Mouse (Mus musculus) NIH3T3 (cell line): Measurements from ENCODE around the gene Sult1d1.
"Not testable (repeated sequence)": the region's sequence is repeated elsewhere in the genome, so short reads cannot be mapped to it uniquely, and the experiment has no call there.

ENCODE experiments used
- DNase-seq: peaks from one replicate; pipeline ENCODE4 v3.0.0-alpha.2; 2012; ENCODE audit warnings: low read depth

Gene Sult1d1

DNA sequence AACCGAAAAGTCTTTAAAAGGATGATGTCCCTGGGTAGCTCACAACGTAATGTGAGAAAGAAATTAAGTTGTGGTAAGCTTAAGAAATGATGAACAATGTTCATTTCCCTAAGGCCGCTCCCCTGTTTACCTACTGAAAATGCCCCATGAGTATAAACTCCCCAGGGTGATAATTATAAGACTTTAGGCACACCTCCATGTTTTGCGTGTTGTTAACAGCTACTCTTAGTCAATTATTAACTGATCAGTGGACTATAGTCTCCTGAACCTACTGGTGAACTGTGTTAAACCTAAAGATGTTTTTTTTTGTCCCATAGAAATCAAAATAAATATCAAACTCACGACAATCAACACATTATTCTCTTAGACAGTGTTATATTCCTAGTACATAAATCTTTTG is at the start of gene Sult1d1:
Gene Sult1d1 (minus strand): TSS at position 183 of the 400 bp plus-strand sequence.
- DNase-seq, result no peak

DNA sequence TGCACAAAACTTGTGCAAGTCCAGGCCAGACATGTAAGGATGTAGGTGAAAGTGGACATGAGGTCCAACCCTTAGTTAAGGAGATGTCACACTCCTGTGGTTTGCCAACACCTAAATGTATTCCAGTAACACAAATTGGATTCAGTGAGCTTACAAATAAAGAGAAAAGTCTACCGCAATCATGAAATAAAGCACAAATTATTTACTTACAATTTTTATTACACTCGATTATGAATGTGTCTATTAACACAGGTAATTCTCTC is 46.2 kb upstream of the Sult1d1 start:
- DNase-seq, result no peak

DNA sequence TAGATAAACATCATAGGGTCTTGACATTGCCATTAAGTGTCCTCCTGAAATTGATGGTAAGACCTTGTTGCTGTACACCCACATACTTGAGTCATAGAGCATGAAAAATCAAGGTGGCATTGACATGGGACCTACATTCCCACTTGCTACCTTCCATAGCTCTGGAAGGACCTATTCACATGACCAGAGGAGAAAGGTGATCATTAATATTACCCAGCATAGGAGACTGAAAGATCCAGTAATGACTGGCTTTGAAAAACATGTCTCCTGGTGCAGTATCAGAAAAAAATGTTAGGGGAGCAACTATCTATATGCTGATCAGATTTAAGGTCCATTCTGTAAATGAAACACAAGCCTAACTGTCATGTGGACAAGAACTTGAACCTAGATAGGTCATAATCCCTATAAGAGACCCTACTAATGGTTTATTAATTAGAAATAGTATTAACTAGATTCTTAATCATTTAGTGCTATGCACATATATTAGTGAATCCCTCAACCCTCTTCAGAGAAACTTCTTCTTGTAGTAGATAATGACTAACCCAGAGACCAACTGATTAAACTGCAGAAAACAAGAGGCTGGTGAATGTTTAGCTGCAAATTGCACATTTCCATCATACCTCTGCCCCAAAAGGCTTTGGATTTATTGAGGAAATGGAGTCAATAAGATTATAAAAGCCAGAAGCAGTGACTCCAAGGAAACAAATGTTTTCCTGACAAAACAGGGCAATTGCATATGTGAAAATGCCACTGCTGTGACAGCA is 45.7 kb upstream of the Sult1d1 start:
- no peak for DNase-seq

DNA sequence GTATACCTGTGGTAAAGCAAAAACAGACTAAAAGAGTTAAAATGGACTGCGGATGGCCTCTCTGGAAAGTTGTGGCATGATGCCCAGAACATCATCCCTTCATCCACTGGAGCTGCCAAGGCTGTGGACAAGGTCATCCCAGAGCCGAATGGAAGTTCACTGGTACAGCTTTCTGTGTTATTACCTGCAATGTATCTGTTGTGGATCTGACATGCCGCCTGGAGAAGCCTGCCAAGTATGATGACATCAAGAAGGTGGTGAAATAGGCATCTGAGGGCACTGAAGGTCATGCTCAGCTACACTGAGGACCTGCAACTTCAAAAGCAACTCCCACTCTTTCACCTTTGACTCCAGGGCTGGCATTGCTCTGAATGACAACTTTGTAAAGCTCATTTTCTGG is 32.2 kb upstream of the Sult1d1 start:
- no peak for DNase-seq

DNA sequence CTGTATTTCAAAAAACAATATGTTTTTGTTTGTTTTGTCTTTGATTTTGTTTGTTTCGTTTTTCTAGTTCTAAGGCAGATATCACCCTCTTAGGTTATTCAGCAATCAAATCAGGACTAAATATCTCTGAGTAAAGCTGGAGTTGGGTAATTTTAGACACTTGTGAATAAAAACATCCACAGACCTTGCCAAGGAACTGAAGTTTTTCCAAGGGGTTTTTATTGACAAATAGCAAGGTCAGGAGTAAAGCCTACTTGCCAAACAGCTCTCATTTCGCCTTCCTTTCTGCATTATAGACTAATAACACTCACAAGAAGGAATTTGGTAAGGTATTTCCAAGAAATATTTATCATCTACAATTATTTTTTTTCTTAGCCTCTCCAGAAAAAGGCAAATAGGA is 29.1 kb upstream of the Sult1d1 start:
- DNase-seq, result no peak

DNA sequence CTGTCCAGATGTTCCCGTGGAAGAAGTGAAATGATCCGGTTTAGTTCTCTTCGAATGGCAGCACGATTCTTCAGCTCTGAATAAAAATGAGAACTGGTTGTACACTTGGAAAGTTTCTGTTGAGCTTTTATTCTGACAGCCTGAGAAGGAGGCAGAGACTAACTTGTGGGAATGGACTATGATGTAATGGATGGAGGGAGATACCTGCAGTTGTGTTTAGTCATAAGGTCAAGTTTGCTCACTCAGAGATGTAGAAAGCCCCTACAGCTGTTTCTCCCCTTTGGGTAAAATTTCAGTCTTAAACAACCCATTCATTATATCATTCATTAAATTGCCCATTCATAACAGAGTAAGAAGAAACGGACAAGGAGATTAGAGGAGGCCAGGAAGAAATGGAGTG is 22.7 kb upstream of the Sult1d1 start, which contains the start of gene Sult1e1:
Gene Sult1e1 (minus strand): TSS at position 101 of the 400 bp plus-strand sequence.
- no peak for DNase-seq

DNA sequence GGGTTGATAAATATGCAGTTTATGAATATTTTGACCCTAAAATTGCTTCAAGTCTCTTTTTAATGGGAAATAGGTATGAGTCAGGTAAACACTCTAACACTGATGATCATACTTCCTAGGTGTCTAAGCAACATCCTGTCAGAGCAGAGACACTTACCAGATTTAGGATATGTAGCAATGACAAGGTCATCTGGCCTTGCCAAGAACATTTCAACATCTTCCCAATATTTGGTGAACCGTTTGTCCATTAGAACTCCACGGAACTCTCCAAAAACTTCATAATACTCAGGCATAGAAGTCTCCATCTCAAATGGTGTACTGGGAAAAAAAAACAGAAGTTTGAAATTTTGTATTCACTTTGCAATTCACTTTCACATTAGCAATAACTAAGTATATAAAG is 21.1 kb upstream of the Sult1d1 start:
- DNase-seq, result no peak

DNA sequence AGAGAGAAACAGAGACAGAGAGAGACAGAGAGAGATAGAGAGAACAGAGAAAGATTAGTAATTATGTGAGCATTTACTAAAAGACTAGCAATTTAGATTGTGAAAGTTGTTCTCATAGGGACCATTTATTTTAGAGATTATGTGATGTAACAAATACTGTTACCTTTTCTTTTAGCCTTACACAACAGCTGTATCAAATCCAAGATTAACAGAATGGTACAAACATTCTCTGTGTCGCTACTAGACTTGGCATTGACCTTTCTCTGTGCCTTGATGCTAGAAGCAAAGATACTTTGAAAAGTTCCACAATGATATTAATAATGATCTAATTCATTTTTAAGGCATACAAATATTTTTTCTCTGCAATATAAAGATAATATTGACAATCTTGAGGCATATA is 11.6 kb upstream of the Sult1d1 start:
- no peak for DNase-seq

DNA sequence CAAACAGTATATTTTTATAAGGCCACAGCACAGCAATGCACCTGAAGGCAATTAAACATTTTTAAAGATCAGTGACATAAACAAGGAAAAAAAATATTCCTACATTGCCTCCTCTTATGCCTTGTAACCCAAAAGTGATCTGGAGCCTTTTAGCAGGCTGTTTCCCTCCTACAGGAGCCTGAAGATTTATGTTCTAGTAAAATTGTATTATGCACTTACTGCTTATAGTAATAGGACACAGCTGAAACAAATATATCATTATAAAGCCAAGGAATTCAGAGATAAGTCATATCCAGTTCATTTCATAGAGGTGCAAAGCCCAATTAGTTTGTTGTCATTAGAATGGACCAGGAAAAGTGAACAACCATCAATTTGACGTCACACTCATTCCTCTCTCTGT is 5.3 kb upstream of the Sult1d1 start:
- no peak for DNase-seq

DNA sequence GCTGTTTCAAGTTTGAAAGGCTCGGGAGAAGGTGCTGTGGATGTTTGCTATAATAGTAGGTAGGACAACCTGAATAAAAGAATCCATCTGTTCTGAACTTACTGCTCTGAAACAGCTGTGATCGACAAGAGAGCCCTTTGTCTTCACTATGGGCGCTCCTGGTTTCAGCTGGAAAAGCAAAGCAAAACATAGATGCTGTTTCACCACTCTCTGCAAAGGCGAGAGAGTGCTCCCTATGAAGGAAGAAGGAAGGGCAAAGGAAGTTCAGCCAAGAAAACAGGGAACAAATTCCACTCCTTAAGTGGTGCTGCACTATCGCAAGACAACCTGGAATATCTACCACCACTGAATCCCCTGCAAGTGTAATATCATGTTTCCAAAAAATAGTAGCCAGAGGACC is 4.7 kb upstream of the Sult1d1 start:
- no peak for DNase-seq

DNA sequence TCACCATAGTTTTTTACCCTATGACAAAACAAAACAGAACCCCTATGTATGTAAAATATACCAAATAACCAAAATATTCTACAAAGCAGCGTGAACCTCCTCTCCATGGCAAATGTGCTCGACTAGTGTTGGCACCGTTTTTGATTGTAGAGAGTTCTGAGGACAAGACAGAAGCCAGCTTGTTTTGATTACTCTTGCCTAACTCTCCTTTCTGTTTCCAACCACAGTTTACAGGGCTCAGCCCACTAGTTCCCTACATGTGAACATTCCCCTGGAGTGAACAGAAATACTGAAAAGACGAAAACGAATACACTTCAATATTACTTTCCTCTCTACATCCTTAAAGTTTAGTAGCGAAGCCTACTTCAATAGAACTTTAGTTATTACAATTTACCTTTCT is 4.0 kb upstream of the Sult1d1 start:
- DNase-seq, result no peak

DNA sequence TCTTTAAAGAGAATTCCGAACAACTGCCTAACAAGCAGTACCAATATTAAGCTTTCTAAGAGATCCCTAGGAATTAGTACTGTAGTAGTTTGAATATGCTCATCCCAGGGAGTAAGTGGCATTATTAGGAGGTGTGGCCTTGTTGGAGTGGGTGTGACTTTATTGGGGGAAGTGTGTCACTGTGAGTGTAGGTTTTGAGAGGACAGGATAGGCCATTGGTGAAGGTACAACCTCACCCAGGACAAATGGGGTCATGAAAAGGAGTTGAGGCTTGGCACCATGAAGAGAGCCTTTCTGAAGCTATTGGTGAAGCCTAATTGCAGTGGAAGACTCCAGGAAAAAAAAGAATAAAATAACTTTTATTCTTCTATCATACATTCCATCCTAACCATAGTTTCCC is 1.5 kb downstream of the Sult1d1 start:
- DNase-seq, result no peak

DNA sequence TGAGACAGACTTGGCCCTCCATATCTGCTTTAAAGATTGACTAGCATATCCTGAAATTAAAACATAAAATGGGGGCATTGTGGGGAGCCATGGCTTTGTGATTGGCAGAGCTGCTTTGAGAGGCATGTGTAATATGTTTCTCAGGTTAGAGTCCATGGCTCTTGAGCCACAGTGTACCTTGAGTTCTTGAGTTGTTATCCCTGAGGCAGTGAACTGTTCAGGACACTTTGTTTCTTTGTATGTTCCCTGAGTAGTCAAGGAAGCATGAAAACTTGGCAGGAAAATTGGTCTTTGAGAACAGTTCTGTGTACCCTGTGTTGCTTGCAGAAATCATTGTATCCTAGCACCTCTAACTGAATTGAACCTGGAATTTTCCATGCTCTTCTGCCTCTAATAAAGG is 5.9 kb downstream of the Sult1d1 start:
- no peak for DNase-seq

DNA sequence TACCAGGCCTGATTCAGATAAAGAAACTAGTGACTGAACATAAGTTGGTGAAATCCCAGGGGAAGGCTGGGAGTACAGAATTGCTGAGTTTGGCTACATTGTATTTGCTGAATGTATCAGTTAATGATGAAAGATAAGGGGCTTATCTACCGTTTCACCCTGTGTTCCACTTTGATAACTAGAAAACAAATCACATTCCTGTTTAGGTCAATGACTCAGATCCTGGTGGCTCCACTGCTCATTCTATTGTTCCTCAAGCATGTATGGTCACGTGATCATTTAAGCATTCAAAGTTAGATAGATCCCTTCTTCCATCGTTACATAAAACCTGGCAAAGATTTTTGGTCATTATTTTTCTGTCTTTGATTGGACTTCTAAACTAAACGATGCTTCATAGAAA is 6.3 kb downstream of the Sult1d1 start:
- DNase-seq, result no peak

DNA sequence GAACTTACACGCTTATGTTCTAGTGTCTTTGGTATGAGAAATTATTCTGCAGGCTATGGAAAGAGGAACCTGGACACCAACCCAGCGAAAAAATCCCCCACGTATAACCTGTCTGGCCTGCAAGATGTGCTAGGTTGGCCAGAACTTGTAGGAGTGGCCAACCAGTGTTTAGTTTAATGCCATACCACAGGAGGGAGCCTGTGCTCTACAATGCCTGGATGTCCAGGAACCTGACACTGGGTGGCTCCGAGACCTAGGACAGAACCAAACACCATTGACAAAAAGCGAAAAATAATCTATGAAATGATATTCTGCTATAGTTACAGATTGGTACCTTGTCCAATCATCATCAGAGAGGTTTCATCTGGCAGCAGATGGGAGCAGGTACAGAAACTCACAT is 8.7 kb downstream of the Sult1d1 start:
- DNase-seq, result no peak

DNA sequence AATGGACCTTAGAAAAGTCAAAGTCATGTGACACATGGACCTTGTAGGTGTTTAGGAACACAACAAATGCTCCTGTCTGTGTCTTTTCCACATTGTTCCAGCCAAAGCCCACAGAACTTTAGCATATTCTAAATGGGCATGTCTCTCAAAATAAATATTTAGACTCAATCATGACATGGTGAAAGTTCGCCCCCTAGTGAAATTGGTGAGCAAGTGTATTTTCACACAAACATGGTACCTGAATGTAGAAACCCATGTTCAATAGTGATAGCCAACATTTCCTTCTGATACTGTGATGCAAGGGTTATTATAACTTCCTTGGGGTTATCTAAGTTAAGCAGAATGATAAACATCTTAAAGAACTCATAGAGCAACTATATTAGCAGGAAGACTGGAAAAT is 17.9 kb downstream of the Sult1d1 start:
- DNase-seq, result no peak

DNA sequence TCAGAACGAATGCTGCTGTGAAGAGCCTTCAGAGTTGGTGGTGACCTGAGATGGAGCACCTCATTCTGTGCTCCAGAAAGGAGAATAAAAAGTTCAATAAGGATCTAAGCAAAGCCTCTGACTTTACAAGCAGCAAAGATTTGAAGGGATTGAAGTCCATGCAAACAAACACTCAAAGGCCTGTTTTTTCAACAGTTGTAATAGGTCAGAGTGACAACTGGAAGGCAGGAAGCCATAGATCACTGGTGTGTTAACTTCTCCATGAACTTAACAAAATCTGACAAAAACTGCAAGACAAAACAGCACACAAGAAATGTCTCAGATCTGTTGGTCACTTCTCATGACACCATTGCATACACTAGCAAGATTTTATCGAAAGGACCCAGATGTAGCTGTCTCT is 30.7 kb downstream of the Sult1d1 start, which contains the start of gene Sult1b1:
Gene Sult1b1 (minus strand): TSS at position 85 of the 400 bp plus-strand sequence.
- DNase-seq, result no peak

DNA sequence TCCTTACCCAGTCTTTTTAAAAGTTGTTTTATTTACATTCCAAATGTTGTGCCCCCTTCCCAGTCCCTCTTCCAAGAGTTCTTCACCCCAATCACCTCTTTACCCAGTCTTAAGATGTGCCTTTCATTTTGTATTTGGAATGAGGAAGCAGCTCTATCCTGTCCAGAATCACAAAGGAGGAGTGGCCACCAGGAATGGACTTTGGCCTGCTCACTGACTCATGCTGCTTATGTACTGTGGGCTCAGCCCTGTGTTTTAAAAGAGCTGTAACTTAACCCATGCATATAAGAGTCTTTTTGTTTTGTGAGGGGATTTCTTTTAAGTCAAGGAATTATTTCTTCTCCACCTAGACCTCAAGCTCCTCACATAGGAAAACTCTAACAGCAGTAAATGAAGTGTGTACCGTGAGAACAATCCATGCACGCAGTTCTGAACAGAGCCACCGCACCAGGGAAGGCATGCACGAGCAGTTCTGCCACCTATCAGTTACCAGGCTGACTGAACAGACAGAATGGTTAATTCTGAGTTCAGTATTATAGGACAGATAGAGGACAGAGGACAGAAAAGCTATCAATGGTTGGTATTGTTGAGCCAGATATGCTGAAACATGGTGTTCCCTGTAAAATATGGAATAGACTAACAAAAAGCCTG is 32.7 kb downstream of the Sult1d1 start:
- no peak for DNase-seq

DNA sequence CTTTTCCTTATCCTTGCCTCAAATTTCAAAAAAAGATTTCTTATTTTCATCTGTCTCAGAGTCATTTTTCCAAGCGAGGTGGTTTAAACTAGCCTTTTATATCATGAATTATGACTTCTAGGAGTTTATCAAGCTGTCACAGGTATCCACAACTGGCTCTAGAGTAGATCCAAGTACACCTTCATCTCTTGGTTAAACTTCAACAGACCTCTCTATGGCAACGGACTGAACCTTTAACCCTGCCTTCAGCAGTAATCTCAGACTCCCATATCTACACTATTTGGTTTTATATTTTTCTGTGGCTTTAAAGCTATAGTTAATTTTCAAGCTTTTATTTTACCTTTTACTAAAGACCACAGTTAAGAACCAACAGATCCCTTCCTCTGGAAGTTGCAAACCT is 36.5 kb downstream of the Sult1d1 start:
- DNase-seq, result no peak

DNA sequence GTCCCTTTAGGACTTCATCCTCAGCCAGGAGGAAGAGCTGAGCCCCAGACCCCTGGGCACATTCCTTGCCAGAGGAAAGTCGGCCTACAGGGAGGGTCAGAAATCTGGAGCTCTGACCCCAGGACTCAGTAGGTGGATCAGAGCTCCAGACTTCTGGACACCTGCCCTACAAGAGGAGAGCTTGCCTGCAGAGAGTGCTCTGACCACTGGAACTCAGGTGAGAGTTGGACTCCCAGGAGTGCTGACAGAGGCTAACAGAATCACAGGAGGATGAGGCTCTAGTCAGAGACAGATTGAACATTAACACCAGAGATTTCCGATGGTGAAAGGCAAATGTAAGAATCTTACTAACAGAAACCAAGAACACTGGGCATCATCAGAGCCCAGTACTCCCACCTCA is 45.3 kb downstream of the Sult1d1 start:
- not testable (repeated sequence) for DNase-seq

DNA sequence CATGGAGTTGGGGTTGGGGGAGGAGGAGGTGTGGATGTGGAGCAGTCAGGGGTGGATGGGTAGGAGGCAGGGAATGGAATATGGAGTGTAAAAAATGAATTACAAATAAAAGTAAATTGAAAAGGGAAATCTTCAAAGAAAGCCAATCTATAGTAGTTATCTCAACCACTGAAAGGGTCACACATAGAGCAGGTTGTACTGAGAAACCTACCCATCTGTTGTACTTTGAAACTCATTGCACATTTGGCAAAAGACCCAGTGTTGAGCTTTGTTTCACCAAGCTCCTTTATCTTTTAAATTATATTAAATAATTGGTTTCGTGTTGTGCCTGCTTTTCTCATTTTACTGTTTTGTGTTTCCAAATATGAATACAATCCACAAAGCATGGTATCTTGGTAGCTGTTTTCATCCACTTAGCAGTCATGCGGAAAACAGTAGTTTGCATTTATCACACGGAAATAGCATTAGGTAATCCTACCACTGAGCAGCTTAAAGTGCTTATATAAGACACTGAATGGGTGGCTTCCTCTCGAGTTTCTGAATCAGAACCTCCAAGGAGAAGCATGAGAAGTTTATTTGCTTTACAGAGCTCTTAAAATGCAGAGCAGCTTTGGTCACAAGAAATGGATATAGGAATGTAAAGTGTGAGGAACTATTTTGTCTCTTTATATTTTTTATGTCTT is 62.9 kb downstream of the Sult1d1 start:
- no peak for DNase-seq
